ENCODE assay signal across 8 mouse cellular contexts in the genomic region with DNA sequence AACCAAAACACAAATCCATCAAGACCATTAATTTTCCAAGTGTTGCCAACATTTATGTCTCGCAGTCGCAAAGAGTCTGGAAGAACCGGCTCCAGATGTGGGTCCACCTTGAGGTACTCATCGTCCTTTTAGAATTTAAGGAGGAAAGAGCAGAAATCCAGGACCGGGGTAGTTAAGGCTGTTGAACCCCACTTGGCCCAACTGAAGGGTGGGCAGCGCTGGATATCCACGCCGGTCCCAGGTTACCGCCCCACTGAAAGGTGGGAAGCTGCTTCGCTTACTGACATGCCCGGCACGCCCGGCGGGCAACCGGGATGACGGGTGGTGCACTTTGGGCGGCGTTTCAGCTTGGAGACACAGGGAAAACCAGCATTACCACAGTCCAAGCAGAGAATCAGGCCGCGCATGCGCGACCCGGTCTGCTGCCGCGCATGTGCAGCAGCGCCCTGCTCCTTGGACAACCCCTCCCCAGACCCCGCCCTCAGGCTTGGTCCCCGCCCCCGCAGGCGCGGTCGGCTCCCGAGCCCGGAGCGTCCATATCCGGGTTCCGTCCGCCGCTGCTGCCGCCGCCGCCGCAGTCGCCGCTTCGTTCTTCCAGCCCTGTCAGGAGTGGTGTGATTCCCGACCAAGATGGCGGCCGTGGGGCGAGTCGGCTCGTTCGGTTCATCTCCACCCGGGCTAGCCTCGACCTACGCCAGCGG. TPM values are rescaled to one million over a fixed set of nuclear protein-coding genes. Genes with fewer than 3 reads are reported as not detected.
A peak's percentile ranks its signal among the peaks of the same experiment; 100 is the strongest.
DNase-seq lines count a peak whose midpoint lies in the region; ATAC-seq and TF ChIP-seq lines count a peak whose summit lies in the region.

TSS of gene Dync1li1 (plus strand) at position 539 of the 701 bp plus-strand sequence.

- peaks cover 26% of the 10 kb centered on the region for H3K4me1 ChIP-seq in erythroblast, embryonic 14.5 days (ENCODE audit: control insufficient read depth)
- peaks cover 17% of the 10 kb centered on the region for H3K4me1 ChIP-seq in heart, embryonic 11.5 days (ENCODE audit: control insufficient read depth, insufficient read depth, low read length)
- peaks cover 27% of the 10 kb centered on the region for H3K4me1 ChIP-seq in kidney, embryonic 16.5 days (ENCODE audit: insufficient read depth, low read length)
- H3K4me1 ChIP-seq in liver, adult 2 months (ENCODE audit: control insufficient read depth, insufficient read depth, low read length), result peaks cover 8% of the 10 kb centered on the region

- no peaks in the 10 kb centered on the region for H3K27me3 ChIP-seq in C2C12 (ENCODE audit: control insufficient read depth, insufficient read depth, insufficient read length)
- H3K27me3 ChIP-seq in erythroblast, embryonic 14.5 days (ENCODE audit: control insufficient read depth), result no peaks in the 10 kb centered on the region
- no peaks in the 10 kb centered on the region for H3K27me3 ChIP-seq in heart, embryonic 11.5 days (ENCODE audit: control insufficient read depth, insufficient read depth, low read length)
- H3K27me3 ChIP-seq in kidney, embryonic 16.5 days (ENCODE audit: insufficient read depth, low read length), result no peaks in the 10 kb centered on the region
- H3K27me3 ChIP-seq in liver, adult 2 months (ENCODE audit: control insufficient read depth, insufficient read depth, low read length), result no peaks in the 10 kb centered on the region
- H3K27me3 ChIP-seq in myocyte (ENCODE audit: control insufficient read depth, insufficient read depth, insufficient read length), result no peaks in the 10 kb centered on the region
- no peaks in the 10 kb centered on the region for H3K27me3 ChIP-seq in splenic B cell, adult 2 months (ENCODE audit: control insufficient read depth, insufficient read depth, low read length, poor library complexity, severe bottlenecking)

- ATAC-seq in heart, embryonic 11.5 days (replicated peaks; ENCODE audit: insufficient number of reproducible peaks, low FRiP score, low TSS enrichment), result peak; percentile 96
- peak; percentile 98 for ATAC-seq in kidney, embryonic 16.5 days (ENCODE audit: low FRiP score, low TSS enrichment)

- peak; percentile 99 for DNase-seq in brain, embryonic 14.5 days (ENCODE audit: low read depth)
- DNase-seq in liver, adult 2 months (ENCODE audit: extremely low read depth, low read depth, low spot score), result peak; percentile 89
- peak; percentile 97 for DNase-seq in splenic B cell, adult 2 months (ENCODE audit: low read depth, low spot score)

- peaks cover 42% of the 10 kb centered on the region for H3K79me2 ChIP-seq in C2C12 (ENCODE audit: control insufficient read depth, insufficient read depth)
- peaks cover 4% of the 10 kb centered on the region; the same call in 1 of the 2 replicates for H3K79me2 ChIP-seq in liver, adult 2 months (ENCODE audit: control insufficient read depth, insufficient read depth, low read length)
- H3K79me2 ChIP-seq in myocyte (ENCODE audit: control insufficient read depth, insufficient read depth), result peaks cover 41% of the 10 kb centered on the region

- H3K79me3 ChIP-seq in C2C12 (ENCODE audit: low read depth), result peaks cover 29% of the 10 kb centered on the region

- peak within 1 kb of the TSS; percentile 87 for H3K4me3 ChIP-seq in C2C12 (ENCODE audit: insufficient read depth, poor library complexity, severe bottlenecking)
- peak within 1 kb of the TSS; percentile 87 for H3K4me3 ChIP-seq in erythroblast, embryonic 14.5 days (replicated peaks)
- H3K4me3 ChIP-seq in heart, embryonic 11.5 days (ENCODE audit: low read depth, low read length), result peak within 1 kb of the TSS; percentile 79
- H3K4me3 ChIP-seq in kidney, embryonic 16.5 days (ENCODE audit: low read length), result peak within 1 kb of the TSS; percentile 99
- peak within 1 kb of the TSS; percentile 93 for H3K4me3 ChIP-seq in liver, adult 2 months (ENCODE audit: insufficient read depth, low read depth, low read length)
- H3K4me3 ChIP-seq in myocyte, result peak within 1 kb of the TSS; percentile 86

- TF ChIP-seq POLR2A in brain, embryonic 14.5 days (IDR thresholded peaks at IDR 0.05; ENCODE audit: borderline replicate concordance, extremely low read depth, insufficient read depth, insufficient read length, poor library complexity, severe bottlenecking), result peak; percentile 65; the same call in 1 of the 2 replicates
- peak; percentile 78; the same call in 1 of the 2 replicates for TF ChIP-seq POLR2A in liver, adult 2 months (IDR thresholded peaks at IDR 0.05; ENCODE audit: extremely low read depth, insufficient read depth, low read length)
- TF ChIP-seq POLR2A in myocyte (IDR thresholded peaks at IDR 0.05; ENCODE audit: insufficient read length, low read depth), result peak; percentile 79

- H3K9me3 ChIP-seq in erythroblast, embryonic 14.5 days (ENCODE audit: control insufficient read depth, low read length), result peaks cover 3% of the 10 kb centered on the region
- no peaks in the 10 kb centered on the region for H3K9me3 ChIP-seq in heart, embryonic 11.5 days (replicated peaks; ENCODE audit: control insufficient read depth, low read length)
- no peaks in the 10 kb centered on the region for H3K9me3 ChIP-seq in kidney, embryonic 16.5 days (ENCODE audit: low read length)

- H3K4me2 ChIP-seq in heart, embryonic 11.5 days, result peak within 1 kb of the TSS; percentile 84
- peak within 1 kb of the TSS; percentile 90 for H3K4me2 ChIP-seq in kidney, embryonic 16.5 days (replicated peaks; ENCODE audit: low read depth, low read length)
- H3K4me2 ChIP-seq in myocyte (ENCODE audit: low read depth), result peak within 1 kb of the TSS; percentile 91

- H3ac ChIP-seq in C2C12 (ENCODE audit: control insufficient read depth, insufficient read length, low read depth), result peak within 1 kb of the TSS; percentile 89
- peak within 1 kb of the TSS; percentile 98 for H3ac ChIP-seq in myocyte (ENCODE audit: control insufficient read depth, insufficient read length)

- no peak for TF ChIP-seq CTCF in C2C12 (IDR thresholded peaks at IDR 0.05; ENCODE audit: control insufficient read depth, insufficient read depth, insufficient read length)
- TF ChIP-seq CTCF in brain, embryonic 14.5 days (IDR thresholded peaks at IDR 0.05; ENCODE audit: borderline replicate concordance, extremely low read depth, insufficient read depth, insufficient read length), result no peak
- no peak for TF ChIP-seq CTCF in liver, adult 2 months (IDR thresholded peaks at IDR 0.05; ENCODE audit: low read depth, low read length)

- peak within 1 kb of the TSS; percentile 91 for H3K9ac ChIP-seq in heart, embryonic 11.5 days (ENCODE audit: low read depth, low read length)
- peak within 1 kb of the TSS; percentile 92 for H3K9ac ChIP-seq in kidney, embryonic 16.5 days (replicated peaks; ENCODE audit: low read length)
- H3K9ac ChIP-seq in liver, adult 2 months (ENCODE audit: low read depth, low read length), result peak within 1 kb of the TSS; percentile 96

- peak within 1 kb of the TSS; percentile 88 for H3K27ac ChIP-seq in heart, embryonic 11.5 days (ENCODE audit: low read depth, low read length)
- peak within 1 kb of the TSS; percentile 92 for H3K27ac ChIP-seq in kidney, embryonic 16.5 days (ENCODE audit: low read length)
- peak within 1 kb of the TSS; percentile 85 for H3K27ac ChIP-seq in liver, adult 2 months (replicated peaks; ENCODE audit: insufficient read depth, low read depth, low read length)

- WGBS in heart, embryonic 11.5 days (ENCODE audit: insufficient replicate concordance), result under 1% methylated on average over 56 of the region's 57 CpGs
- WGBS in kidney, embryonic 16.5 days, result under 1% methylated on average over 56 of the region's 57 CpGs
- 1% methylated on average over 57 of the region's 57 CpGs for WGBS in liver, adult 2 months

- H3K36me3 ChIP-seq in C2C12 (ENCODE audit: control insufficient read depth, insufficient read depth) (peaks cover 16% of the 10 kb centered on the region), myocyte (ENCODE audit: control insufficient read depth, insufficient read depth) (peaks cover 12% of the 10 kb centered on the region)
- peaks cover 23% of the 10 kb centered on the region for H3K36me3 ChIP-seq in erythroblast, embryonic 14.5 days (ENCODE audit: control insufficient read depth)
- H3K36me3 ChIP-seq in heart, embryonic 11.5 days (ENCODE audit: control insufficient read depth, insufficient read depth, low read length), result peaks cover 7% of the 10 kb centered on the region; the same call in 1 of the 2 replicates
- H3K36me3 ChIP-seq in kidney, embryonic 16.5 days (ENCODE audit: insufficient read depth, low read length), result peaks cover 15% of the 10 kb centered on the region; the same call in 1 of the 2 replicates
- peaks cover 3% of the 10 kb centered on the region; the same call in 1 of the 2 replicates for H3K36me3 ChIP-seq in liver, adult 2 months (ENCODE audit: control insufficient read depth, insufficient read depth, low read length)
- no peaks in the 10 kb centered on the region; the same call in 1 of the 2 replicates for H3K36me3 ChIP-seq in splenic B cell, adult 2 months (ENCODE audit: control insufficient read depth, insufficient read depth, low read length, poor library complexity, severe bottlenecking)

TF ChIP-seq in C2C12, 6 proteins besides CTCF, POLR2A, EP300 and RAD21:
- TF ChIP-seq MYOD1 (IDR thresholded peaks at IDR 0.05; ENCODE audit: control insufficient read depth, insufficient read length, low read depth) (no peak), USF1 (IDR thresholded peaks at IDR 0.05; ENCODE audit: low read depth) (no peak), MYOG (IDR thresholded peaks at IDR 0.05; ENCODE audit: control insufficient read depth, extremely low read depth, insufficient read length) (no peak), FOSL1 (IDR thresholded peaks at IDR 0.05; ENCODE audit: insufficient read depth, low read length, poor library complexity, severe bottlenecking) (no peak), CEBPB (IDR thresholded peaks at IDR 0.05; ENCODE audit: low read depth) (no peak), MAX (IDR thresholded peaks at IDR 0.05) (no peak)

TF ChIP-seq in myocyte, 11 proteins besides CTCF, POLR2A, EP300 and RAD21 (continues in another document):
- TF ChIP-seq MAX (IDR thresholded peaks at IDR 0.05; ENCODE audit: low read depth) (no peak), TCF3 (IDR thresholded peaks at IDR 0.05; ENCODE audit: insufficient read length, low read depth) (no peak), CEBPB (IDR thresholded peaks at IDR 0.05; ENCODE audit: insufficient read depth, poor library complexity, severe bottlenecking) (no peak), REST (IDR thresholded peaks at IDR 0.05; ENCODE audit: insufficient read depth, insufficient read length) (no peak), USF1 (IDR thresholded peaks at IDR 0.05; ENCODE audit: low read depth) (no peak), POLR2AphosphoS2 (IDR thresholded peaks at IDR 0.05; ENCODE audit: insufficient read length, low read depth) (peak; percentile 88)

RNA-seq across cellular contexts. Expression of gene Dync1li1, which starts in this region (rescaled TPM):
- 41.1 TPM for polyA plus RNA-seq in C2C12 (2012; fragmentation: generic; extraction: Trizol)
- 61.5 and 87.4 TPM in 2 replicates for polyA plus RNA-seq in brain, embryonic 14.5 days (2012; rRNA removed)
- polyA plus RNA-seq in erythroblast, embryonic 14.5 days (2012), result 1.2 and 2.2 TPM in 2 replicates
- 66.9 and 76.1 TPM in 2 replicates for polyA plus RNA-seq in heart, embryonic 11.5 days (2014; fragmentation: Nextera tagmentation; extraction: Ambion mirVana)
- polyA plus RNA-seq in kidney, embryonic 16.5 days (2015; fragmentation: Nextera tagmentation; extraction: Ambion mirVana), result 45.7 and 61.2 TPM in 2 replicates
- total RNA-seq in liver, adult 2 months (2014; rRNA removed), result 15.7 and 16.1 TPM in 2 replicates
- polyA plus RNA-seq in liver, adult 2 months (2012; rRNA removed), result 4.3 and 4.5 TPM in 2 replicates
- polyA plus RNA-seq in myocyte (2012; fragmentation: generic; extraction: Trizol), result 70.9 TPM

Comparison
In these comparisons a context has a peak if more than half of its experiments do, and no peak if none do; other contexts are left out.
1. Peak in every context shown above with its lines: DNase-seq, ATAC-seq, H3K4me3 ChIP-seq and H3K27ac ChIP-seq.